Mouse (Mus musculus) myocyte (in vitro differentiated cells): ENCODE data around the gene Grtp1. TPM values are rescaled to one million over a fixed set of nuclear protein-coding genes. Genes with fewer than 3 reads are reported as not detected.

Experiments used
- H3K27me3 ChIP-seq: one replicate; pipeline ENCODE4 v1.6.1; 2011; ENCODE audit not compliant: control insufficient read depth, insufficient read depth, insufficient read length
- H3K36me3 ChIP-seq: one replicate; pipeline ENCODE4 v1.6.1; 2011; ENCODE audit not compliant: control insufficient read depth, insufficient read depth
- H3K4me2 ChIP-seq: one replicate; pipeline ENCODE4 v1.6.1; 2011; ENCODE audit warnings: low read depth, control low read depth
- H3K4me3 ChIP-seq: one replicate; pipeline ENCODE4 v1.5.1; 2011; ENCODE audit warnings: mild to moderate bottlenecking, control low read depth, moderate library complexity
- H3K79me2 ChIP-seq: one replicate; pipeline ENCODE4 v1.6.1; 2011; ENCODE audit not compliant: control insufficient read depth, insufficient read depth
- H3ac ChIP-seq: one replicate; pipeline ENCODE4 v1.6.1; 2011; ENCODE audit not compliant: control insufficient read depth, insufficient read length
- CEBPB ChIP-seq: IDR thresholded peaks from 2 replicates; pipeline ENCODE4 v1.6.1; 2011; ENCODE audit warnings: mild to moderate bottlenecking, moderate library complexity; ENCODE audit not compliant: poor library complexity, insufficient read depth, severe bottlenecking
- E2F4 ChIP-seq: IDR thresholded peaks from one replicate; pipeline ENCODE4 v1.6.1; 2011; ENCODE audit warnings: mild to moderate bottlenecking, control low read depth, moderate library complexity; ENCODE audit not compliant: insufficient read depth
- MAX ChIP-seq: IDR thresholded peaks from one replicate; pipeline ENCODE4 v1.6.1; 2011; ENCODE audit warnings: low read depth, mild to moderate bottlenecking, control low read depth
- MYOD1 ChIP-seq, 3 experiments: IDR thresholded peaks; one replicate each; pipeline ENCODE4 v1.6.1; 2011; ENCODE audit warnings: control low read depth in 2 of 3, low read depth in 2 of 3, mild to moderate bottlenecking in 2 of 3, moderate library complexity in 1 of 3; ENCODE audit not compliant: insufficient read length in 2 of 3, control insufficient read depth in 1 of 3
- MYOG ChIP-seq, 3 experiments: IDR thresholded peaks; one replicate each; pipeline ENCODE4 v1.6.1; 2011; ENCODE audit warnings: control low read depth in 2 of 3, low read depth in 2 of 3, mild to moderate bottlenecking in 2 of 3; ENCODE audit not compliant: insufficient read length in 2 of 3, control insufficient read depth in 1 of 3, insufficient read depth in 1 of 3
- POLR2A ChIP-seq: IDR thresholded peaks from one replicate; pipeline ENCODE4 v1.6.1; 2011; ENCODE audit warnings: low read depth, mild to moderate bottlenecking, control low read depth, moderate library complexity; ENCODE audit not compliant: insufficient read length
- POLR2AphosphoS2 ChIP-seq: IDR thresholded peaks from one replicate; pipeline ENCODE4 v1.6.1; 2011; ENCODE audit warnings: low read depth, control low read depth; ENCODE audit not compliant: insufficient read length
- REST ChIP-seq: IDR thresholded peaks from one replicate; pipeline ENCODE4 v1.6.1; 2011; ENCODE audit warnings: mild to moderate bottlenecking, control low read depth, moderate library complexity; ENCODE audit not compliant: insufficient read depth, insufficient read length
- SRF ChIP-seq: IDR thresholded peaks from one replicate; pipeline ENCODE4 v1.6.1; 2011; ENCODE audit warnings: low read depth; ENCODE audit not compliant: control insufficient read depth, insufficient read length
- TCF12 ChIP-seq: IDR thresholded peaks from one replicate; pipeline ENCODE4 v1.6.1; 2011; ENCODE audit warnings: mild to moderate bottlenecking, control low read depth; ENCODE audit not compliant: poor library complexity, insufficient read depth, severe bottlenecking
- TCF3 ChIP-seq: IDR thresholded peaks from one replicate; pipeline ENCODE4 v1.6.1; 2011; ENCODE audit warnings: low read depth, control low read depth; ENCODE audit not compliant: insufficient read length
- USF1 ChIP-seq: IDR thresholded peaks from one replicate; pipeline ENCODE4 v1.6.1; 2011; ENCODE audit warnings: low read depth, mild to moderate bottlenecking, control low read depth, moderate library complexity
- polyA plus RNA-seq: library from polyadenylated mRNA; unstranded; fragments of >200 nt; fragmentation: generic; extraction: Trizol; gene quantifications from one replicate; pipeline ENCODE4 v1.2.1, GENCODE M21; 2012; ENCODE audit warnings: missing spikeins

Gene Grtp1
- polyA plus RNA-seq, 1 experiment: 34.4 TPM

- Histone ChIP-seq H3K27me3 (no peaks in the 10 kb centered on the region), H3K36me3 (no peaks in the 10 kb centered on the region), H3K4me3 (no peak overlapping the region), H3K4me2 (no peak overlapping the region), H3K79me2 (peaks cover 10% of the 10 kb centered on the region), H3ac (no peak overlapping the region)
- TF ChIP-seq POLR2A (no peak), MYOD1 (IDR thresholded peaks at IDR 0.05; ENCODE audit: control insufficient read depth in 1 of 3, insufficient read length in 2 of 3, low read depth in 2 of 3) (no peak), POLR2AphosphoS2 (peak; percentile 44)
Measured at GRCm38 (mm10) chr8:13206290-13206689, 5.9 kb upstream of the Grtp1 start.

- H3K36me3 ChIP-seq: no peaks in the 10 kb centered on the region
- H3K4me2 ChIP-seq: no peak overlapping the region
- H3K4me3 ChIP-seq: no peak overlapping the region
- TF ChIP-seq CEBPB: no peak
- TF ChIP-seq POLR2AphosphoS2: peak; percentile 63
- peaks cover 11% of the 10 kb centered on the region for H3K79me2 ChIP-seq
- no peaks in the 10 kb centered on the region for H3K27me3 ChIP-seq
- H3ac ChIP-seq: no peak overlapping the region
Measured at GRCm38 (mm10) chr8:13205311-13205710, 4.9 kb upstream of the Grtp1 start.

GRCm38 (mm10) chr8:13204371-13205140 lies 4.1 kb upstream of the Grtp1 start:
- H3K4me2 ChIP-seq: peak overlapping the region; percentile 31
- peaks cover 11% of the 10 kb centered on the region for H3K79me2 ChIP-seq
- TF ChIP-seq SRF (peak; percentile 49), CEBPB (no peak), USF1 (no peak), MYOD1 (IDR thresholded peaks at IDR 0.05; ENCODE audit: control insufficient read depth in 1 of 3, insufficient read length in 2 of 3, low read depth in 2 of 3) (peak in 1 of 3 experiments; percentile 35), POLR2AphosphoS2 (peak; percentile 93), MYOG (IDR thresholded peaks at IDR 0.05; ENCODE audit: control insufficient read depth in 1 of 3, insufficient read depth in 1 of 3, insufficient read length in 2 of 3, low read depth in 2 of 3) (peak in 2 of 3 experiments; percentile 18 to 41), POLR2A (peak; percentile 50)
- H3K4me3 ChIP-seq: no peak overlapping the region
- no peaks in the 10 kb centered on the region for H3K36me3 ChIP-seq
- no peak overlapping the region for H3ac ChIP-seq
- H3K27me3 ChIP-seq: no peaks in the 10 kb centered on the region

- Histone ChIP-seq H3K36me3 (no peaks in the 10 kb centered on the region), H3K27me3 (no peaks in the 10 kb centered on the region), H3K4me3 (peak overlapping the region; percentile 51), H3K79me2 (peaks cover 11% of the 10 kb centered on the region), H3ac (no peak overlapping the region), H3K4me2 (peak overlapping the region; percentile 65)
- no peak for TF ChIP-seq POLR2AphosphoS2
- TF ChIP-seq REST: no peak
- no peak for TF ChIP-seq E2F4
- TF ChIP-seq MYOD1 (IDR thresholded peaks at IDR 0.05; ENCODE audit: control insufficient read depth in 1 of 3, insufficient read length in 2 of 3, low read depth in 2 of 3): no peak
- no peak for TF ChIP-seq TCF12
- no peak for TF ChIP-seq USF1
- TF ChIP-seq SRF: no peak
- no peak for TF ChIP-seq MYOG (IDR thresholded peaks at IDR 0.05; ENCODE audit: control insufficient read depth in 1 of 3, insufficient read depth in 1 of 3, insufficient read length in 2 of 3, low read depth in 2 of 3)
- TF ChIP-seq POLR2A: no peak
- TF ChIP-seq MAX: no peak
- no peak for TF ChIP-seq TCF3
- TF ChIP-seq CEBPB: no peak
Measured at GRCm38 (mm10) chr8:13203472-13203871, 3.1 kb upstream of the Grtp1 start.

- peak overlapping the region; percentile 51 for H3K4me3 ChIP-seq
- peak overlapping the region; percentile 65 for H3K4me2 ChIP-seq
- H3K36me3 ChIP-seq: no peaks in the 10 kb centered on the region
- H3K27me3 ChIP-seq: no peaks in the 10 kb centered on the region
- TF ChIP-seq MYOD1 (IDR thresholded peaks at IDR 0.05; ENCODE audit: control insufficient read depth in 1 of 3, insufficient read length in 2 of 3, low read depth in 2 of 3) (no peak), TCF3 (no peak), CEBPB (no peak), POLR2AphosphoS2 (no peak), MAX (no peak), MYOG (IDR thresholded peaks at IDR 0.05; ENCODE audit: control insufficient read depth in 1 of 3, insufficient read depth in 1 of 3, insufficient read length in 2 of 3, low read depth in 2 of 3) (no peak), SRF (no peak), E2F4 (no peak), REST (no peak), TCF12 (no peak), USF1 (no peak), POLR2A (no peak)
- peaks cover 11% of the 10 kb centered on the region for H3K79me2 ChIP-seq
- H3ac ChIP-seq: no peak overlapping the region
Measured at GRCm38 (mm10) chr8:13202806-13203205, 2.4 kb upstream of the Grtp1 start.
